Mouse (Mus musculus) heart, embryonic 10.5 days (tissue): ENCODE data around the gene D930020B18Rik. TPM values are rescaled to one million over a fixed set of nuclear protein-coding genes. Genes with fewer than 3 reads are reported as not detected.
A peak's percentile ranks its signal among the peaks of the same experiment; 100 is the strongest.

Experiments
- DNase-seq: peaks from one replicate; pipeline ENCODE4 v3.0.0-alpha.2; 2017; ENCODE audit warnings: low spot score
- H3K27ac ChIP-seq: fragments of 300-500 bp; sonication (generic); 2 replicates; pipeline ENCODE4 v1.5.1; 2016; ENCODE audit warnings: mild to moderate bottlenecking
- H3K27me3 ChIP-seq: fragments of 300-500 bp; sonication (generic); 2 replicates; pipeline ENCODE4 v1.6.1; 2016; ENCODE audit warnings: mild to moderate bottlenecking; ENCODE audit not compliant: poor library complexity, insufficient read depth, severe bottlenecking
- H3K36me3 ChIP-seq: fragments of 300-500 bp; sonication (generic); 2 replicates; pipeline ENCODE4 v1.6.1; 2016; ENCODE audit warnings: mild to moderate bottlenecking, moderate library complexity
- H3K4me1 ChIP-seq: fragments of 300-500 bp; sonication (generic); 2 replicates; pipeline ENCODE4 v1.6.1; 2016; ENCODE audit warnings: mild to moderate bottlenecking
- H3K4me3 ChIP-seq: fragments of 300-500 bp; sonication (generic); 2 replicates; pipeline ENCODE4 v1.5.1; 2016; ENCODE audit warnings: mild to moderate bottlenecking, moderate library complexity
- H3K9me3 ChIP-seq: fragments of 300-500 bp; sonication (generic); 2 replicates; pipeline ENCODE4 v1.6.1; 2016; ENCODE audit warnings: mild to moderate bottlenecking, moderate library complexity
- WGBS: fragments of 180-500 bp; shearing (Covaris S2); methylation state at CpG from one replicate; pipeline ENCODE4 v1.1.7; 2016; 5-methylcytosine and 5-hydroxymethylcytosine counted together
- polyA plus RNA-seq: library from polyadenylated mRNA; unstranded; fragments of >200 nt; fragmentation: Nextera tagmentation; extraction: Ambion mirVana; gene quantifications from 2 replicates; pipeline ENCODE4 v1.2.1, GENCODE M21; 2016

Gene D930020B18Rik
- polyA plus RNA-seq, 1 experiment from 2014 or later, result 0.11 TPM

- 34% methylated on average over 18 of the region's 18 CpGs for WGBS
- Histone ChIP-seq H3K27ac (peak overlapping the region; percentile 67; the same call in 1 of the 2 replicates), H3K4me1 (peaks cover 4% of the 10 kb centered on the region; the same call in 1 of the 2 replicates), H3K27me3 (no peaks in the 10 kb centered on the region), H3K36me3 (no peaks in the 10 kb centered on the region), H3K9me3 (no peaks in the 10 kb centered on the region), H3K4me3 (peak overlapping the region; percentile 45)
- DNase-seq, result no peak
Measured at GRCm38 (mm10) chr10:121692944-121693579, 51.7 kb downstream of the D930020B18Rik start.

- no peak for DNase-seq
- 70% methylated on average over 11 of the region's 11 CpGs for WGBS
- Histone ChIP-seq H3K27ac (no peak overlapping the region), H3K9me3 (no peaks in the 10 kb centered on the region), H3K27me3 (no peaks in the 10 kb centered on the region), H3K4me1 (peaks cover 3% of the 10 kb centered on the region; the same call in 1 of the 2 replicates), H3K36me3 (no peaks in the 10 kb centered on the region), H3K4me3 (no peak overlapping the region)
Measured at GRCm38 (mm10) chr10:121694567-121694966, 53.2 kb downstream of the D930020B18Rik start.

- WGBS, result 61% methylated on average over 11 of the region's 11 CpGs
- H3K27me3 ChIP-seq, result no peaks in the 10 kb centered on the region
- DNase-seq, result no peak
- no peaks in the 10 kb centered on the region for H3K4me1 ChIP-seq
- no peak overlapping the region for H3K27ac ChIP-seq
- H3K36me3 ChIP-seq, result no peaks in the 10 kb centered on the region
- no peak overlapping the region for H3K4me3 ChIP-seq
- H3K9me3 ChIP-seq, result no peaks in the 10 kb centered on the region
Measured at GRCm38 (mm10) chr10:121701296-121702248, 60.2 kb downstream of the D930020B18Rik start.

- no peak overlapping the region for H3K27ac ChIP-seq
- H3K27me3 ChIP-seq, result no peaks in the 10 kb centered on the region
- DNase-seq, result no peak
- no peaks in the 10 kb centered on the region for H3K4me1 ChIP-seq
- 80% methylated on average over 6 of the region's 6 CpGs for WGBS
- no peak overlapping the region for H3K4me3 ChIP-seq
- no peaks in the 10 kb centered on the region for H3K9me3 ChIP-seq
- H3K36me3 ChIP-seq, result no peaks in the 10 kb centered on the region
Measured at GRCm38 (mm10) chr10:121703619-121704018, 62.2 kb downstream of the D930020B18Rik start.

GRCm38 (mm10) chr10:121704871-121705270, 63.5 kb downstream of the D930020B18Rik start:
- DNase-seq, result no peak
- 88% methylated on average over 6 of the region's 6 CpGs for WGBS
- H3K4me1 ChIP-seq, result no peaks in the 10 kb centered on the region

GRCm38 (mm10) chr10:121705399-121706163, 64.2 kb downstream of the D930020B18Rik start:
- H3K4me3 ChIP-seq, result no peak overlapping the region
- H3K27ac ChIP-seq, result no peak overlapping the region
- no peaks in the 10 kb centered on the region for H3K4me1 ChIP-seq
- DNase-seq, result no peak
- H3K27me3 ChIP-seq, result no peaks in the 10 kb centered on the region
- H3K9me3 ChIP-seq, result no peaks in the 10 kb centered on the region
- H3K36me3 ChIP-seq, result no peaks in the 10 kb centered on the region
- 73% methylated on average over 15 of the region's 15 CpGs for WGBS

More at GRCm38 (mm10) chr10:121704871-121705270, 63.5 kb downstream of the D930020B18Rik start:
- Histone ChIP-seq H3K27ac (no peak overlapping the region), H3K27me3 (no peaks in the 10 kb centered on the region), H3K36me3 (no peaks in the 10 kb centered on the region), H3K9me3 (no peaks in the 10 kb centered on the region), H3K4me3 (no peak overlapping the region)

- DNase-seq, result peak; percentile 47
- H3K36me3 ChIP-seq, result no peaks in the 10 kb centered on the region
- H3K27me3 ChIP-seq, result no peaks in the 10 kb centered on the region
- no peak overlapping the region for H3K27ac ChIP-seq
- H3K4me1 ChIP-seq, result no peaks in the 10 kb centered on the region
- H3K9me3 ChIP-seq, result no peaks in the 10 kb centered on the region
- no peak overlapping the region for H3K4me3 ChIP-seq
Measured at GRCm38 (mm10) chr10:121716862-121717261, 75.5 kb downstream of the D930020B18Rik start.

GRCm38 (mm10) chr10:121718896-121719585, 77.7 kb downstream of the D930020B18Rik start:
- Histone ChIP-seq H3K27me3 (no peaks in the 10 kb centered on the region), H3K4me1 (no peaks in the 10 kb centered on the region), H3K27ac (no peak overlapping the region), H3K4me3 (no peak overlapping the region), H3K9me3 (0 out of 2 replicates have a peak, but pooled peaks cover 2% of the 10 kb centered on the region), H3K36me3 (no peaks in the 10 kb centered on the region)
- DNase-seq, result peak; percentile 64
- WGBS, result 88% methylated on average over 18 of the region's 18 CpGs

GRCm38 (mm10) chr10:121720701-121721100, 79.3 kb downstream of the D930020B18Rik start:
- Histone ChIP-seq H3K27ac (no peak overlapping the region), H3K9me3 (0 out of 2 replicates have a peak, but pooled peaks cover 2% of the 10 kb centered on the region), H3K4me3 (no peak overlapping the region), H3K27me3 (no peaks in the 10 kb centered on the region), H3K36me3 (no peaks in the 10 kb centered on the region), H3K4me1 (no peaks in the 10 kb centered on the region)
- peak; percentile 76 for DNase-seq
- 92% methylated on average over 13 of the region's 13 CpGs for whole genome bisulfite sequencing

- Histone ChIP-seq H3K36me3 (no peaks in the 10 kb centered on the region), H3K9me3 (0 out of 2 replicates have a peak, but pooled peaks cover 2% of the 10 kb centered on the region), H3K27ac (no peak overlapping the region), H3K4me1 (no peaks in the 10 kb centered on the region), H3K27me3 (no peaks in the 10 kb centered on the region), H3K4me3 (no peak overlapping the region)
- WGBS, result 58% methylated on average over 4 of the region's 4 CpGs
- no peak for DNase-seq
Measured at GRCm38 (mm10) chr10:121726505-121726904, 85.1 kb downstream of the D930020B18Rik start.

GRCm38 (mm10) chr10:121727151-121727550, 85.8 kb downstream of the D930020B18Rik start:
- DNase-seq, result no peak
- 65% methylated on average over 4 of the region's 4 CpGs for WGBS
- no peaks in the 10 kb centered on the region for H3K4me1 ChIP-seq
- H3K4me3 ChIP-seq, result no peak overlapping the region
- H3K27me3 ChIP-seq, result no peaks in the 10 kb centered on the region
- H3K27ac ChIP-seq, result no peak overlapping the region
- H3K36me3 ChIP-seq, result no peaks in the 10 kb centered on the region
- 0 out of 2 replicates have a peak, but pooled peaks cover 1% of the 10 kb centered on the region for H3K9me3 ChIP-seq

GRCm38 (mm10) chr10:121728226-121728625, 86.8 kb downstream of the D930020B18Rik start:
- Histone ChIP-seq H3K4me3 (no peak overlapping the region), H3K27me3 (no peaks in the 10 kb centered on the region), H3K4me1 (no peaks in the 10 kb centered on the region), H3K36me3 (no peaks in the 10 kb centered on the region), H3K27ac (no peak overlapping the region), H3K9me3 (no peaks in the 10 kb centered on the region)
- DNase-seq, result no peak
- 93% methylated on average over 4 of the region's 4 CpGs for WGBS
